Mouse (Mus musculus) yolk sac, embryonic 10.5 days (tissue): Measurements from ENCODE around the gene Rpl21.
"Not testable (repeated sequence)": the region's sequence is repeated elsewhere in the genome, so short reads cannot be mapped to it uniquely, and the experiment has no call there.

ENCODE experiments used
- DNase-seq: peaks from one replicate; pipeline ENCODE4 v3.0.0-alpha.2; 2017; ENCODE audit warnings: low spot score

Rpl21 gene

DNA sequence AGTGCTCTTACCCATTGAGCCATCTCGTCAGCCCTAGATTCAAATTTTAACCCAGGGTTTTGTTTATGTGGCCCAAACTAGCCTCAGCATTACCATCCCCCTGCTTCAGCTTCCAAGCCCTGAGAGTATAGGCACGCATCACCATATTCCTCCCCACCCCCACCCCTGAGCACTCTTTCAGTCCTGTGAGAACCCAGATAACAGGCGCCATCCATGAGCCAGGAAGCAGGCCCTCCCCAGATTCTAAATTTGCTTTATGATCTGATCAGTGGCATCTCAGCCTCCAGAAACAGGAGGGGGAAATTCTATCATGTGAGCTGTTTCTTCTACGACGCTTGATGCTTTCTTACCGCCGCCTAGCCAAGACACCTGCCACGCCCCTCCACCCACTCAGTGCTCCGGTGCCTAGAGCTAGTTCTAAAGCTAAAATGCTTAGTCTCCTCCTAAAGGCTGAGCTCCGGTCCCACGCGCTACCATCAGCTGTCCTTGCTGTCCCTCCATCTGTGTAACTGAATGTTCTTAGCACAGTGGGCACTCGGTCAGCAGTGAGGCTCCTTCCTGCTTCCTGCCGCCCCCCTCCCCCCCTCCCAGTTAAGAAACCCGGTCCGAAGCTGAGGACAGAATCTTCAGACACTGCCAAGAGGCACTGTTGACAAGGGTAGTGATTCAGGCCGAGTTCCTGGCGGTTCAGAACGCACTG is 34.7 kb downstream of the Rpl21 start:
- no peak for DNase-seq

DNA sequence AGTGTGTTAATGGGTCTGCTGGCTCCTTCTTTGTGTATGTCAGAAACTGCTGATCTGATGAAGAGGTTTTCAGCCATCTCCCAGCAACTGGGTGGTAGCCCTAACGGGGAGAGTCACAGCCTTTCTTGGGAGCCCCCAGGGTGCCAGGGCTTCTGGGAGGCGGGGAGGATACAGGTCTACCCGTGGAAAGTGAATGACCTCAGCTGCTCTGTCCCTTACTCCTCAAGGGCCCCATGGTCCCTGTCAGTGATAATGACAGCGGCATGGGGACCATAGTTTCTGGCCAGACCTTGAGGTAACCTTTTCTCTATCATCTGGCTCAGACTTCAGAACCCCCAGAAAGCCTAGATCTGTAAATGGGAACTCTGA is 35.2 kb downstream of the Rpl21 start:
- DNase-seq: no peak

DNA sequence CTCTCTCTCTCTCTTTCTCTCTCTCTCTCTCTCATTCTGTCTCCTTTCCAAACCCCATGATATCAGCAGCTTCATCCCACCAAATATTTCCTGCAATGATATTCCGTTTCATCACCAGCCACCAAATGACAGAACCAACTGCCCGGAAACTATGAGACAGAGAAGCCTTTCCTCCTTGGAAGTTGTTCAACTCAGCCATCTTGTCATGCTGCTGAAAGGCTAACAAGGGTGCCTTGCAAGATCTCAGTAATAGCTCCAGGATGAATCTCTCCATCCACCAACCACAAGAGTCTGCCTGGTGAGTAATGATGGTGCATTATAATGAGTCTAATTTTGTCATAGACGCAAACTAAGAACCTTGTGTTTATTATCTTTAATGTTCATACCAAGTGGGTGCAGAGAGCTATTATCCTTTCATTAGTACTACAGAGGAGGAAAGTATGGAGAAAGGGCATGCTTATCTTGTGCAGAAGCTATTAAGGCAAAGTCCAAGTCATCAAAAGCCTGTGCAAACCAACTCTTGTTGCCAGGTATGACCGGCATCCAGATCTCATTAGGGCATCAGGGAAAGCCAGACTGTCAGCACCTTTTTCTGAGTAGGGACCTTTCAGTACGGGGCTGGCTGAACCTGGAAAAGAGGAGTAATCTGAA is 40.4 kb downstream of the Rpl21 start:
- no peak for DNase-seq

DNA sequence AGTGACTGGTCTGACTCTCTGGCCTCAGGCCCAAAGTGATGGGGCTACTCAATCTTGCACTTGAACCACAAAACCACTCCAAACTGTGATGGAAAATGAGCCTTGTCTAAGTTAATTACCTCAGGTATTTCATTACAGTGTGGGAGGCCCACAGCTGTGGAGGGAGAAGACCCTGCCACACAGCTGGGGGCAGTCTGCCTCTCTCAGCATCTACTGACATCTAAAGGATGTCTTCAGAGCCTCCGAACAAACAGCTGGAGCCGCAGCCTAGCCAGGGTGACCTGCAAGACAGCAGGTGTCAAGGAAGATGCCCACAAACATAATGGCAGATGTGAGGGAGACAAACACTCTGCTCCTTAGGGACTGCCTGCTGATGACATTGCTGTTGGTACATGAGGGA is 43.3 kb downstream of the Rpl21 start:
- no peak for DNase-seq

DNA sequence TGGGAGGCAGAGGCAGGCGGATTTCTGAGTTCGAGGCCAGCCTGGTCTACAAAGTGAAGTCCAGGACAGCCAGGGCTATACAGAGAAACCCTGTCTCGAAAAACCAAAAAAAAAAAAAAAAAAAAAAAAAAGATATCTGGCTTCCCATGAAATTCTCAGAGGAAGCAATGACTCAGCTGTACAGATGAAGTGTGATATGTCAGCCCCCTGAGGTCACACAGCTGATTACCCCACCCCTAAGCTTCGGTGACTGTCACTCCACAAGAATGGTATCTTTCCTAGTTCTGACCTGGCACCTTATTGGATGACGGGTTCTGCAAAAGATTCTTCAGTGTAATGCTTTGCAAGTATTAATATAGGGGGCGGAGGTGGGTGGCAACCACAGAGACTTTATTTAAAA is 45.2 kb downstream of the Rpl21 start:
- not testable (repeated sequence) for DNase-seq

DNA sequence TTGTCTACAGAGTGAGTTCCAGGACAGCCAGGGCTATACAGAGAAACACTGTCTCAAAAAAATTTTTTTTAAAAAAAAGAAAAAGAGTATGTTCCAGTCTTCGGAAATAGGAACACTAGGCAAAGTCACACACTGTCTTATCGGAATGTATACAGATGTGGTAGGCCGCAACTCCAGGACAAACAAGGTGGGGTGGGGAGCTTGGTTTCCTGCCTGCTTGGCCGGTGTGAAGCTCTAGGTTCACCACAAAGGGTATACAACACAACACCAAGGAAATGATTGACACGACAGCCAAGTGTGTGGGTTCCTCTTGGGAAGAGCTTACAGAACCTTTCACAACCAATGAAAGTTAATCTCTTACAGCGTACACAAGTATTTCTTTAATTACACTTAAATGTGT is 49.6 kb downstream of the Rpl21 start:
- DNase-seq: no peak

DNA sequence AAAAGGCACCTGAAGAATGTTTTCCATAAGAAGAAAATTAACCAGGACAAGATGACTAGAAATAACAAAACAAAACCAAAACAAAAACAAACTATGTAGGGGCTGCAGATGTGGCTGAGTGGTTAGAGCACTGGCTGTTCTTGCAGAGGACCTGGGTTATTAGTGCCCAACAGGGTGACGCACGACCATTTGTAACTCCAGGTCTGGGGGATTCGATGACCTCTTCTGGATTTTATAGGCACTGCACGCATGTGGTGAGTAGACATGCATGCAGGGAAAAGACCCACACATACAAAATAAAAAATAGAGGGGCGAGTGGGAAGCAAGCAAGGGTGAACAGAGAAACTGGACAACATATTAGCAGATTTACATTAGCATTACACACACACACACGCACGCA is 50.4 kb downstream of the Rpl21 start:
- no peak for DNase-seq

DNA sequence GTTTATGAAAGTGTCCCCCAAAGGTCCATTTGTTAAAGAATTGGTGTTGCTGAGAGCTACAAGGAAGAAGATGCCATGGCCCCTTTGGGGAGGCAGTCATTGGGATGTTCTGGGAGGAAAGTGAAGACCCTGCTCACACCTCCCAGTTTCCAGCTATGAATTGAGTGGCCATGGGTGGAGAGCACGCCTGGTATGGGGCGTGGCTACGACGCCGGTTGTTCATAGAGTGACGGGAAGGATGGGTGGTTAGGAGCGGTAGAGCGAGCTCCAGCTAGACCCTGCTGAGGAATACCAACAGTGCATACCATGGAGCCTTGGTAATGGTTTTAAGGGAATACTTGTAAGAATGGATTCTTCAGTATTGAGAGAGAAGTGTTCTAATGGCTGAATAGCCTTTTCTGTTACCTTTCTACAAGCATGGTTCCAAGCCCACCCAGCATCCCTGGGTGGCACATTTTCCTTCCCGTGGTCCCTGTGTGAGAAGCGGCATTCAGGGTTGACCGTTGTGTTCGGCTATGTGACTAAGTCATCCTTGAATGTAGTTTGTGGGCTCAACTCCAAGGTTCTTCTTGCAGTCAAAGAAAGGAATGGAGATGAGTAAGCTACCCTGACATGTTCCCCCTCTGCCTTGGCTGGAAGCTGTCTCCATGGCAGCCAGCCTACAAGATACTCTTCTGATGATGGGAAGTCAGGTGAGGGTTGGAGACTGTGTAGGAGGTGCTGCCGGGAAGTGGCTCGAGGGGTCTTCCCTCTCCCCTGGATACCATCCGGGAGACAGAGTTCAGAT is 51.0 kb downstream of the Rpl21 start:
- DNase-seq: no peak
